Mouse (Mus musculus): ENCODE data around the gene Hdac2.

Hdac2 gene

DNA sequence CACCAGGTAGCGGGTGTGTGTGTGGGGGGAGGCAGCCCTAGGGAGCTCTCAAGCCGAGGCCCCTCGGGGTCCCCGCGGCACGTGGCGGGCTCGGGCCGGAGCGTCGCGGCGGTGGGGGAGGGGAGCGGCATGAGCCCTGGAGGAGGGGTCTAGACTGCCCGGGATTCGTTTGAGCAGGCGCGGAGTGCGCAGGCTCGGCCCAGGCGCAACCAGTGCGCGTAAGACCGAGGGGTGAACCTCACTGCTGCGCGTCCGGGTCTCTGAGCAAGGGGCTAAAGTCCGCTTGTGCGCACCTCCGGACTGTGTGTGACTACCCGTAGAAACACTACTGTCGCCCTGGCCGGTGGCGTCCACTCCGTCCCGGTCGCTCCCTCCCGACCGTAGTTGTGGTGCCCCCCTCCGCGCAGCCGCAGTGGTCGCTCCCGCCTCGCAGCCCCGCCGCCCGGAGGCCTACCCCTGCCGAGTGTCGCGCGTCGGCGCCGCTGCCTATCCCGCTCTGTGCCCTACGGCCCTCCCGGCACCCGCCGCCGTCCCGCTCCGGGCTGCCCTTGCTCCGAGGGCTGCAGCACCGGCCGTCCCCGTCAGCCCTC, at the start of gene Hdac2:
Hdac2 (plus strand) TSS at position 459 of the 590 bp plus-strand sequence.
- in situ Hi-C loops (cut with MseI, MboI) = no loop called here

DNA sequence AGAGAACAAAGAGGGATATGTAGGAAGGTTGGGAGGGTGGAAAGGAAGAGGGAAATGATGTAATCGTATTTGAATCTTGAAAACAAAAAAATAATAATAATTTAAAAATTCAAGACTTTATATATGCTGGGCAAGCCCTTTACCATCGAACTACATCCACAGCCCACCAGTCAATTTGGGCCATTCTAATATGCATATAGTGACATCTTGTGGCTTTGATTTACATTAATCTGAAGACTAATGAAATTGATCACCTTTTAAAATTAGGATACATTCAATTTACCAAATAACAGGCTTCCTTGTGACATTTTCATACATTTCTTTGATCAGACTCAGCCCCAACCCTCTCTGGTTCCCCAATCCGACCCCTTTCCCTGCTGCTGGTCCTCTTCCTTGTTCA, 46.1 kb upstream of the Hdac2 start:
- in situ Hi-C loops (cut with MseI, MboI) = no loop called here

DNA sequence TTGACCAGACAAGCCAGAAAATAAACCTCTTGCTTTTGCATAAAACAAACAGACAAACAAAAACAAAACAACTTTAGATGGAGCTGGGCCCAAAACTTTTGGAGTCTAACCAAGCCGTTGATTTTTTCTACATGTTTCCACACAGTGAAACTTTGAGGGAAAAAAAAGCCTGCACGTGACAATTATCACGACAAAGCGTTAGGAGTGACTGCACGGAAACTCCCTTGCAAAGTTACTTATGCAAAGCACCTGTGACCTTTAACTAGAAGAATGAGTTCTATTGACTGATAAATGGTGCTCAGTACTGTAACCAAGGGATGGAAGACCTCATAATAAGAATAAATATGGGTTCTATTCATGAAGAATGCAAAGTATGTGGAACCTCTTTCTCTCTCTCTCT, 38.5 kb upstream of the Hdac2 start:
- in situ Hi-C loops (cut with MseI, MboI) = no loop called here

DNA sequence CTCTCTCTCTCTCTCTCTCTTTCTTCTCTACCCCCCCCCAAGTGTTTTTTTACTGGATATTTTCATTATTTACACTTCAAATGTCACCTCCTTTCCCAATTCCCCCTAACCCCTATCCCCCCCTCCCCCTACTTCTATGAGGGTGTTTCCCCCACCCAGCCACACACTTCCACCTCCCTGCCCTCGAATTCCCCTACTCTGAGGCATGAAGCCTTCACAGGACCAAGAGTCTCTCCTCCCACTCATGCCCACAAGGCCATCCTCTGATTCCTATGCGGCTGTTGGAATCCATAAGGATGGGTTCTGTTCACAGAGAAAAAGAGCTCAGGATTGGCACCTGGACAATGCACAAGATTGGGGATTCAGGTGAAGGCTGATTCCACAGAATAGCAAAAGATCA, 38.1 kb upstream of the Hdac2 start:
- in situ Hi-C loops (cut with MseI, MboI) = no loop called here

DNA sequence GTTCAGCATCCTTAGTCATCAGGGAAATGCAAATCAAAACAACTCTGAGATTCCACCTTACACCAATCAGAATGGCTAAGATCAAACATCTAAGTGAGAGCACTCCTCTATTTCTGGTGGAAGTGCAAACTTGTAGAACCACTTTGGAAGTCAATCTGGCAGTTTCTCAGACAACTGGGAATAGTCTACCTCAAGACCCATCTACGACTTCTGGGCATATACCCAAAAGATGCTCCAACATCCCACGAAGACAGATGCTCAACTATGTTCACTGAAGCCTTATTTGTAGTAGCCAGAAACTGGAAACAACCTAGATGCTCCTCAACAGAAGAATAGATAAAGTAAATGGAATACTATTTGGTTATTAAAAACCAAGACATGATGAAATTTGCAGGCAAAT, 22.6 kb upstream of the Hdac2 start:
- in situ Hi-C loops (cut with MseI, MboI) = no loop called here

DNA sequence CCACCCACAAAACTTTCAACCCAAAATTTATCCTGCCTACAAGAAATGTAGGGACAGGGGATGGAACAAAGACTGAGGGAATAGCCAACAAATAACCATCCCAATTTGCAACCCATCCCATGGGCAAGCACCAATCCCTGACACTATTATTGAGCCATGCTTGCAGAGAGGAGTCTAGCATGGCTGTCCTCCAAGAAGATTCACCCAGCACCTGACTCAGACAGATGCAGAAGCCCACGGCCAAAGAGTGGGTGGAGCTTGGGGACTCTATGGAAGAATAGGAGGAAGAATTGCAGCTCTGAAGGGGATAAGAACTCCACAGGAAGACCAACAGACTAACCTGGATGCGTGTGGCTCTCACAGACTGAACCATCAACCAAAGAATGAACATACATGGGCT, 21.7 kb upstream of the Hdac2 start:
- in situ Hi-C loops (cut with MseI, MboI) = no loop called here

DNA sequence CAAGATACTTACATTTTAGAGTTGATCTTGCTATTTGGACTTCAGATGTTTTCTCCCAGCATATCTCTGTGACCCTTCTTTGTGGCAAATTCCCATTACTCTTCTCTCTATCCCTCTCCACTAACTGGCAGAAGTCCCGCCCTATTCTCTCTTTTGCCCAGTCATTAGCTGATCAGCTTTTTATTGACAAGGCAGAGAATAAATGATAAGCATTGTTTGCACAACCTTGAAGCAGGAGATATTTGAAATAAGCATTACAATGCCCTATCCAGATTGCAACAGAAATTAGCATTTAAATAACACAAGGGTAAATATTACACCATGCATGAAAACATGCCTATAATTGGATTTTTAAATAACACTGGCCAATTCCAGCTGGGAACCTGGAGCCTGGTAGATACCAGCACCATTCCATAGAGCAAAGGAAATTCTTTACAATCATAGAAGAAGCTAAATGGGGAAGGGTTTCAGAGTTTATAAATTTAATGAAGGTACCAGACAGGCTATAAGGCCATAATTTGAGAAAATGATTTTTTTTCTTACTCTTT, 14.7 kb upstream of the Hdac2 start:
- in situ Hi-C loops (cut with MseI, MboI) = no loop called here

DNA sequence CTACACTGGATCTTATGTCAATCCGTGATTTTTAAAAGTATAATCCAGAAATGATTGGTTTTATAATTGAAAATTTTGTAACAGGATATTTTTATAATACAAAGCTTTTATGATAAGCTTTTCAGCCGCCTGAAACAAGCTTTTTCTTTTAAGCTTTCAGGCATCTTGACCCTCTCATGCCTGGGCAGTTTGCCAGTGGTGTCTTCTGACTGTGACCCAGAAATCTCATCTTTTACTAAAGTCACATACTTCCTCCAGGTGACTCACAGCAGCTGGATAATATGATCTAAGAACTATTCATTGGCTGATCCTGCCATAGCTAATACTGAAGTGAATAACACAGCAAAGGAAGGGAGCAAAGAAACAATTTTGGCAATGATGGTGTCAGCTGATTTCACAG, 9.9 kb upstream of the Hdac2 start:
- in situ Hi-C loops (cut with MseI, MboI) = no loop called here

DNA sequence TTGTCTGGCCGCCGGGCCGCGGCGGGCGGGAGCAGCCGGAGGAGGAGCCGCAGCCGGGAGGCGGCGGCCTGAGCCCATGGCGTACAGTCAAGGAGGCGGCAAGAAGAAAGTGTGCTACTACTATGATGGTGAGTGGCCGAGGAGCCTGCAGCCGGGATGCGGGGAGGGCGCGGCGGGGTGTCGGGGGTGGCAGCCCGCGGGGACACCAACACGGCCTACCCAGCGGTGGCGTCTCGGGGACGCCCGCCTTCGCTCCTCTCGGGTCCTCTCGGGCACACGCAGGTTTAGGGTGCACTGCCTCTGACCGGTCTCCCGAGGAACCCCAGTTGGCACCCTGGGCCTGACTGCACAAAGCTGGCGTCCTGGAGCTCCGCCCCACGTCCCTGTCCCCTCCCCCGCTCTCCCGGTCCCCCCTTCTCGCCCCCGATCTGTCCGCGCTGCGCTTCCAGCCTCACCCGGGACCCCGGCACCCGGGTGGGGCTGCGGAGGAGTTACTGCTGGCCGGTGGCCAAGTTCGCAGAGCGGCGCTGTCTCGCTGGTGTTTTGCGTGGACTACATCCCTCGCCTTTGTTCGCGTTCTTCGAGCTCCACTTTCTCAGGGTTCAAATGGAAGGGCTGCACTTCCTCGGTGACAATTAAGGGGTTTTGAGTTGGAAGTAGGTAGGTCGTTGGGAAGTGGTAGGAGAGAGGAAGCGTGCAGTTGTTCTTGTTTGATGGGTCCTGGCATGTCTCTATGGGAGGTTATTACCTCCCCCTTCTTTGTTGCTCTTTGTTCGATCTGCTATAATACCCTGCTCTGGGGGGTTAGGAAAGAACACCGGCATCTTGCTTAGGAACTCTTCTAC, 554 bp downstream of the Hdac2 start:
- in situ Hi-C loops (cut with MseI, MboI) = no loop called here

DNA sequence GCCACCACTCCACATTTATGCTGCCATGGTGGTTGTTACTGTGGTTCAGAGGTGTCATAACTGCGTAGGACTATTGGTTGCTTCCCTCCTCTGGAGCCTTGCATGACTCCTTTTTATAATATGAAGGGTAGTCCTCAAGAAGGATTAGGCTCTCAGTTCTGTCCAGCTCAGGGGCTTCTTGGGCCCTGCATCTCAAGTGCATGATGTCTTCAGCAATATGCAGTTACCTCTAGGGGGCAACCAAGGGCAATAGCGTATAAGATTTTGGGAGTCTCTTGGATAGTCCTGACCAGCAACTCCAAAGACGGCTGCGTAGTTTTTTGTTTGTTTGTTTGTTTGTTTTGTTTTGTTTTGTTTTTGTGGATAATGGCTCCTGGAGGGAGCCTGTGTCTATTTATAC, 7.5 kb downstream of the Hdac2 start:
- in situ Hi-C loops (cut with MseI, MboI) = no loop called here

DNA sequence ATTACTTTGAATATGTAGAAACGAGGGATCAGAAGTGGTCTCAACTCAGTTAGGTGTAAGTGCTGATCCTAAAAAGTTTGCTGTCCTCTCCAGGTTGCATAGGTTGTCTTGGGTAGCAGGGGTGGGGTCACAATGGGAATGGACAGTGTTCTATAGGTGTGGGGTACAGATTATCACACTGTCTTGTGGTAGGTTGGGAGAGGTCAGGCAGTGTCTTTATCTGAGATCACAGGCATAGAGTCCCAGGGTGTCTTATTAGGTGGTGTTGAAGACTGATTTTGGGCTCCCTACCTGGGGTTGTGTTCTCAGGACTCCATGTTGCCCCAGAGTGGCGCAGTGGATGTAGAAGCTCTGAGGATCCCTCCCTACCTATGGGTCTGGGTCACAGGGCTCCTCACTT, 17.8 kb downstream of the Hdac2 start:
- in situ Hi-C loops (cut with MseI, MboI) = no loop called here

DNA sequence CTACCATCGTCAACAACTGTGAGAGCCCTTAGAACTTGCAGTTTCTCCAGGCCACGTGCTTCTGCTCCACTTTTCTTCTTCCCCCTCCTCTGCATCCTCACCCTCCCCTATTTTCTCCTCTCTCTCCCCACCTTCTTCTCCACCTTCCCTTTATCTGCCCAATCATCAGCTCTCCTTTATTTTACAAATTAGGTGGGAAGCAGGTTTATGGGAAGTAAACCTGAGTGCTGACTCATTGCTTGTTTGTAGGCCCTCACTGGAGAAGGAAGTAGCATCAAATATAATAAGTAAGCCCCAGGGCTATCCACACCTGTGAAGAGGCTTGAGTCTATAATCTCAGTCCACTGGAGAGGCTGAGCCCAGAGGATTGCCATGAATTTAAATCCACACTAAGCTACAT, 26.5 kb downstream of the Hdac2 start:
- in situ Hi-C loops (cut with MseI, MboI) = no loop called here

DNA sequence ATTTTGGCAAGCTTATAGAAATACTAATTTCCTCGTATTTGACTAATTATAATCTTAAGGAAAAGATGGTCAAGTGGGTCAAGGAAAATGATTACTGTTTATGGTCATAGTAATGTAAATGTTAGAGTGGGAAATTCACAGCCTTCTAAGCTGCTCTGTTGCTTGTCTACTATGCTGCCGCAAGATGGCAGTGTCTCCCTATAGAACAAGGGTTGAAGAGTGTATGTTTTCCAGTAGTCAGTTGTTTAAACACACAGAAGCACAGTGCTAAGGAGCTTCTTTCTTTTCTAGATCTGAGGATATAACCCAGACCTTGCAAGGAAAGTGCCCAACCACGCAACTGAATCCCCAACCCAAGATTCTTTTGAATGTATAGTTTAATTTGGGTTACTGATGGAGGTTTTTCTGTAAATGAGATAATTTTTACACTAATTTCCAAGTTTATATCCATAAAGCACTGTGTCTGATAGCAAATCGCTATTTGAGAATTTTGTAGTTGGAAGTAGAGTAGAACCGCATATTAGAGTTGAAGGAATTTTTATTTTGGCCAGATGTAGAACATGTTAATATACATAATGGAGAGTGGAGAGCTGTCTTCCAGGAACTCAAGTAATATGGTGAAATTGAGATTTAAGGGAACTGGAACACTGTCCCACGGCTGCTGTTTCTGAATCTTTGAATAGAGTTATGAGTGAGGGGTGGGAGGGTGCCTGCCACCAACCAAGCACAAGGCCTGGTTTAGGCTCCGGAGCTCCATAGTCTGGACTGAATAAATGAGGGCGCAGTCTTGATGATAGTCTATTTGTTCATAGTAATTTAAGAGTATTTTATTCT, 40.1 kb downstream of the Hdac2 start:
- in situ Hi-C loops (cut with MseI, MboI) = no loop called here

DNA sequence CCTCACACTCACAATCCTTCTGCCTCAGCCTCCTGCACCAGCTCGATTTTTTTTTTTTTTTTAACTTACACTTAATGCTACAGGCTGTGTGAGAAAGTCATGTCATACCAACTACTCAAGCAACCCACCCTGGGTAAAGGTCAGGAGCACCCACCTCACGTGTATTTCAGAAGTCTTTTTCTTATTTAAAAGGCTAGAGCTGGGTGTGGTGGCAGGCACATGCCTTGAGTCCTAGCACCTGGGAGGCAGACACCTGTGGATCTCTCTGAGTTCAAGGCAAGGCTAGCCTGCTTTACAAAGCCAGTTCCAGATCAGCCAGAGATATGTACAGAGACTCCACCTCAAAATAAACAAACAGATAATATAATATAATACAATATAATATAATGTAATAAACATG, 41.4 kb downstream of the Hdac2 start:
- in situ Hi-C loops (cut with MseI, MboI) = no loop called here

DNA sequence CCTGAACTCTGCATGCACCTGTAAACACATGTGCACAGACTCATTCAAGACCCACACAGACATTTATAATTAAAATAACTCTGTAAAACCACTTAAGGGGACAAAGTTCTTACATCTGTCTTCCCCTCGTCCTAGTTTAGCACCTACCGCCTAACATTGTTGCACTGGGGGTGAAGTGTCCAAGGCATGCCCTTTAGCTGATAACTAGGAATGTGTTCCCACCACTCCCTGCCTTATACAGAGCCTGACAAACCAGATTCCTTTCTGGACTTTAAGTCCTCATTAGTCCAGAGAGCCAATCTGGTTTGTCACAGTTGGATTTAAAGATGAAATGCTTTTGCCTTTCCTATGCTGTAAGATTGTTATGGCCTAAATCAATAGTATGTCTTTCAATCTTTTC, 41.9 kb downstream of the Hdac2 start:
- in situ Hi-C loops (cut with MseI, MboI) = no loop called here

DNA sequence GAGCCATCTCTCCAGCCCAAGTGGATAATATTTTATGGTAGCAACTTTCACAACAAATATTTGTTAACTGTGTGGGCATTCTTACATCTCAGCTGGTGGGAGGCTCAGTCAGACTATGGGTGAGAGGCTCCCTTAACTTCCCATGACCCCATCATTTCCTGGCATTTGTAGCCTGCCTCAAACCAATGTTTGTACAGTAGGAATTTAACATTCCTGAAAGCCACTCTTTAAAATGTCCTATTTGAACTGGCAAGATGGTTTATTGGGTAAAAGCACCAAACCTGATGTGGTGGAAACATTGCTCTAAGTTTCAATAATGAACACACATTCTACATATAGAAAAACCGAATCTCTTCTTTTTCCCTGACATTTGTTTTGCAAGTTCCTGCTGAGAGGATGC, 50.0 kb downstream of the Hdac2 start:
- in situ Hi-C loops (cut with MseI, MboI) = no loop called here

DNA sequence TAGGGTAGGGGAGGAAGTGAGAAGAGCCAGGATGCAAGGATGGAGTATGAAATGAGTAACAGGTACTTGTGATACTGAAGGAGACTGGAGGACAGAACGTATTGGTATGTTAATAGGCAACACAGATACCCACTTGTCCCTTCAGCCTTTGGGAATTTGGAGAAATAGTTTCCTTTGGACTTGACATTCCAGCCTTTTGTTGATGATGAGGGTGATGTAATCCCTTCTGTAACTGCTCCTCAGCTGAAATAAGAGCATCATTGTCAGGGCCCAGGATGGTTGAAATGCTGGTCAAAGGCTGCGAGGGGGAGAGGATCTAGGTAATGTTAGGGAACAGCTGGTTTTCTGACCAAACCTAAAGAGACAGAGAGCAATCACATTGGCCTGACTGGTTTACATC, 54.3 kb downstream of the Hdac2 start:
- in situ Hi-C loops (cut with MseI, MboI) = no loop called here

DNA sequence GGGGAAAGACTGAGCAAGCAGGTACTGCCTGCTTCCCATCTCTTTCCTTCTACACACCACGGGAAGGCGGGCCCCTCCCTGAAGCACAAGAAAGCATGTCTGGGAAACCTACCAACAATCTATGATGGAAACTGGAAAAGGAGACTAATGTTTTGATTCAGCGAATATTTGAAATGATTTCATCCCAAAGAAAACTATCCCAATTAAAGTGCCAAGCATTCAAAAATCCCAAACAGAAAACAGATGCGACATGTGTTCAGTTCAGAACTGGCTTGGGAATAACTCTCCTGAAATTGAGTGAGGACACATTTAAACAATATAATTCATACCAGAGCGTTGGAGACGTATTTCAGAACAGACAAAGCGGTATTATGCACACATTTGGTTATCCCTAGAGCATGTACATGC, 60.8 kb downstream of the Hdac2 start:
- in situ Hi-C loops (cut with MseI, MboI) = no loop called here

DNA sequence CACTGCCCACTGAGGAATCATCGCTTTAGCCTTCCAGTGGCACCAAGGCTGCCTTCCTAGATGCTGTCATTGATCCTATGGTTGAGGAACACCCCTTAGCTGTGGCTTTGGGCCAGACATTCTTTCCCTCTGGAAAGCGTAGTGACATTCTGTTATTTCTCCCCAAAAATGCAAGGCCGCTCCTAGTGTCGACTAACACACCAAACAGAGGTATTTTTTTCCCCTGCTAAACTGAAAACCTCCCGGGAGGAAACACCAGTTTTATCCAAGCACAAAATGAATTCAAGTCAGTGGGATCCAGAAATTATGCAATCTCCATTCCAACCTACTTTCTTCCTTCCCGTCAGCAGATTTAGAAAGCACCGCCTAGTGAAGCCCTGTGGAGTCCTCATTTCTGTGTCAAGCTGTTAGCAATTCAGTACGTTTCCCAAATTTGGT, 73.3 kb downstream of the Hdac2 start:
- in situ Hi-C loops (cut with MseI, MboI) = no loop called here
